Mouse (Mus musculus) frontal cortex, postnatal 36 days (tissue): ENCODE results near the gene Pttg1.

Experiments used
- DNase-seq, 2 experiments: peaks; one replicate each; pipeline ENCODE4 v3.0.0; 2022; ENCODE audit warnings: low spot score in 2 of 2

The Pttg1 gene

GRCm38 (mm10) chr11:43377083-43377850 is 48.8 kb downstream of the Pttg1 start:
- DNase-seq, result no peak

GRCm38 (mm10) chr11:43376598-43376997 is 49.5 kb downstream of the Pttg1 start:
- DNase-seq, result no peak

- DNase-seq, result no peak
Measured at GRCm38 (mm10) chr11:43374956-43375355, 51.1 kb downstream of the Pttg1 start.

DNA sequence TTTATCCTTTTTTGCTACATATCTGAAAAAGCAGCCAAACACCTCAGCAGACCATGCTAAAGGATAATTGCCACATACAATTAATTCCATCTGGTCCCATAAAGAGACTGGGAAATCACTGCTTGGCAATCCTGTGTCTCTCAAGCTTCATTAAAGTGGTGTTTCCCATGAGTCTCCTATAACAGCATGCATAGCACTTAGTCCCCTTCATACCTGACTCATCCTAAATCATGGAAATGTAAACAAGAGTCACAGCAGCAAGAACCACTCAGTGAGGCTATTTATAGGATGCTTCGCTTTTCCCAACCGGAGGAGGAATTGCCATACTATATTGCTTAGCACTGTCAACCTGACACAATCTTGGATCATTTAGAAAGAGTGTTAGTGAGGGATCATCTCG is 52.7 kb downstream of the Pttg1 start:
- DNase-seq, result no peak

DNA sequence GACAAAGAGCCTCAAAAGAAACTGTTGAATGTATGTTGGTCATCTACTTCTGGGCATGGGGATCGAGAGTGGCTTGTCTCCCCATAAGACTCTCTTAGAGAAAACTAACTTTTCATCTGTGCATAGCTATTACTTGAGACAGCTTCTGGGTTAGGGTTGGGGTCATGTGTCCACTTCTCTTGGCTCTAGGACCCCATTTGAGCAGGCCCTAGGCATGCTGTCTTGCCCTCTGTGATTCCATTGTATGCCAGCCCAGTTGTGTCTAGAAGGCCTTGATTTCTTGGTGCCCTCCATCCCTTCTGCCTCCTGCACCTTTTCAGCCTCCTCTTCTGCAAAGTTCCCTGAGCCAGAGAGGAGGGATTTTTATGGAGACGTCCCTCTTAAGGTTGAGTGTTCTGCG is 54.2 kb downstream of the Pttg1 start:
- DNase-seq, result no peak
